Mouse (Mus musculus): Measurements from ENCODE around the gene Ccdc30. TPM values are rescaled to one million over a fixed set of nuclear protein-coding genes. Genes with fewer than 3 reads are reported as not detected.
A peak's percentile ranks its signal among the peaks of the same experiment; 100 is the strongest.
"Not testable (repeated sequence)": the region's sequence is repeated elsewhere in the genome, so short reads cannot be mapped to it uniquely, and the experiment has no call there.

Gene Ccdc30
- total RNA-seq, 2 experiments from 2014 or later, result not detected

GRCm38 (mm10) chr4:119292771-119293573 is 122.3 kb downstream of the Ccdc30 start:
- peak; percentile 67 for DNase-seq
- TF ChIP-seq CTCF (IDR thresholded peaks at IDR 0.05), result no peak
- peak overlapping the region; percentile 96 for H3K4me3 ChIP-seq
- intact Hi-C loops (cut with DNase I), result loop anchor here (5.0 kb wide), 1 partner anchor 46 kb away; no protein-coding TSS in a partner anchor
- peak overlapping the region; percentile 97 for H3K27ac ChIP-seq

- DNase-seq, result no peak
- no peak for TF ChIP-seq CTCF (IDR thresholded peaks at IDR 0.05)
- H3K4me3 ChIP-seq, result peak overlapping the region; percentile 96
- intact Hi-C loops (cut with DNase I), result loop anchor here (5.0 kb wide), 1 partner anchor 45 kb away; no protein-coding TSS in a partner anchor
- H3K27ac ChIP-seq, result 0 out of 2 replicates have a peak overlapping the region, but pooled peaks have one; percentile 28
Measured at GRCm38 (mm10) chr4:119291921-119292320, 123.4 kb downstream of the Ccdc30 start.

- no peak for TF ChIP-seq CTCF (IDR thresholded peaks at IDR 0.05)
- H3K4me3 ChIP-seq, result no peak overlapping the region
- intact Hi-C loops (cut with DNase I), result no loop called here
- no peak overlapping the region; the same call in 1 of the 2 replicates for H3K27ac ChIP-seq
- no peak for DNase-seq
Measured at GRCm38 (mm10) chr4:119285336-119285735, 130.0 kb downstream of the Ccdc30 start.

GRCm38 (mm10) chr4:119284861-119285260 is 130.5 kb downstream of the Ccdc30 start:
- TF ChIP-seq CTCF (IDR thresholded peaks at IDR 0.05), result no peak
- no peak overlapping the region for H3K4me3 ChIP-seq
- intact Hi-C loops (cut with DNase I), result no loop called here
- no peak for DNase-seq
- no peak overlapping the region for H3K27ac ChIP-seq

GRCm38 (mm10) chr4:119278784-119279183 is 136.5 kb downstream of the Ccdc30 start:
- intact Hi-C loops (cut with DNase I); H3K27ac ChIP-seq; DNase-seq; H3K4me3 ChIP-seq: not testable (repeated sequence)

GRCm38 (mm10) chr4:119275726-119276125 is 139.6 kb downstream of the Ccdc30 start:
- intact Hi-C loops (cut with DNase I), result no loop called here
- Histone ChIP-seq H3K27ac (peak overlapping the region; percentile 87), H3K4me3 (peak overlapping the region; percentile 24; the same call in 1 of the 2 replicates)
- no peak for DNase-seq
- no peak for TF ChIP-seq CTCF (IDR thresholded peaks at IDR 0.05)

GRCm38 (mm10) chr4:119275226-119275625 is 140.1 kb downstream of the Ccdc30 start:
- Histone ChIP-seq H3K4me3 (peak overlapping the region; percentile 32; the same call in 1 of the 2 replicates), H3K27ac (peak overlapping the region; percentile 87)
- DNase-seq, result no peak
- peak; percentile 8; the same call in 1 of the 2 replicates for TF ChIP-seq CTCF (IDR thresholded peaks at IDR 0.05)
- intact Hi-C loops (cut with DNase I), result no loop called here

GRCm38 (mm10) chr4:119274627-119275026 is 140.7 kb downstream of the Ccdc30 start:
- intact Hi-C loops (cut with DNase I), result no loop called here
- DNase-seq, result no peak
- Histone ChIP-seq H3K27ac (peak overlapping the region; percentile 87), H3K4me3 (peak overlapping the region; percentile 32; the same call in 1 of the 2 replicates)
- no peak for TF ChIP-seq CTCF (IDR thresholded peaks at IDR 0.05)

Other genes starting within 250 kb of the Ccdc30 start
- 10 to 100 TPM; 16.8 to 26.4 TPM for gene Zfp691, start 241.3 kb downstream of the Ccdc30 start, total RNA-seq (2021)
- not detected for gene Ermap, start 225.5 kb downstream of the Ccdc30 start, total RNA-seq (2021)
- gene Svbp, start 220.2 kb downstream of the Ccdc30 start, total RNA-seq (2021), result 10 to 100 TPM in 1 of 2 experiments, 1 to 10 TPM in 1; 9.7 to 11.9 TPM
- not detected for gene Tmem269, start 197.3 kb downstream of the Ccdc30 start, total RNA-seq (2021)
- 10 to 100 TPM; 27.8 to 29.7 TPM for gene AU022252, start 182.8 kb downstream of the Ccdc30 start, total RNA-seq (2021)
- 10 to 100 TPM in 1 of 2 experiments, 1 to 10 TPM in 1; 9.6 to 12.7 TPM for gene P3h1, start 182.6 kb downstream of the Ccdc30 start, total RNA-seq (2021)
- gene Cldn19, start 160.1 kb downstream of the Ccdc30 start, total RNA-seq (2021), result 1 to 10 TPM in 1 of 2 experiments, under 1 TPM in 1; 0.86 to 1.1 TPM
- 100 to 1,000 TPM; 664 to 696 TPM for gene Ybx1, start 120.9 kb downstream of the Ccdc30 start, total RNA-seq (2021)
- 1 to 10 TPM; 8.1 to 9.6 TPM for gene Ppih, start 95.0 kb downstream of the Ccdc30 start, total RNA-seq (2021)
- gene Ppcs, start 6.9 kb upstream of the Ccdc30 start, total RNA-seq (2021), result 1 to 10 TPM; 4.0 to 5.0 TPM
- gene Zmynd12, start 7.3 kb upstream of the Ccdc30 start, total RNA-seq (2021), result not detected
- gene Rimkla, start 77.1 kb upstream of the Ccdc30 start, total RNA-seq (2021), result not detected
- 10 to 100 TPM; 29.9 to 36.4 TPM for gene Foxj3, start 121.5 kb upstream of the Ccdc30 start, total RNA-seq (2021)
- 1 to 10 TPM; 4.0 to 4.5 TPM for gene Frg2f1, start 124.0 kb upstream of the Ccdc30 start, total RNA-seq (2021)
- gene Guca2a, start 222.2 kb upstream of the Ccdc30 start, total RNA-seq (2021), result not detected
- gene Guca2b, start 243.4 kb upstream of the Ccdc30 start, total RNA-seq (2021), result not detected